Comparison of ENCODE assay signal across 25 mouse cellular contexts in the genomic region with DNA sequence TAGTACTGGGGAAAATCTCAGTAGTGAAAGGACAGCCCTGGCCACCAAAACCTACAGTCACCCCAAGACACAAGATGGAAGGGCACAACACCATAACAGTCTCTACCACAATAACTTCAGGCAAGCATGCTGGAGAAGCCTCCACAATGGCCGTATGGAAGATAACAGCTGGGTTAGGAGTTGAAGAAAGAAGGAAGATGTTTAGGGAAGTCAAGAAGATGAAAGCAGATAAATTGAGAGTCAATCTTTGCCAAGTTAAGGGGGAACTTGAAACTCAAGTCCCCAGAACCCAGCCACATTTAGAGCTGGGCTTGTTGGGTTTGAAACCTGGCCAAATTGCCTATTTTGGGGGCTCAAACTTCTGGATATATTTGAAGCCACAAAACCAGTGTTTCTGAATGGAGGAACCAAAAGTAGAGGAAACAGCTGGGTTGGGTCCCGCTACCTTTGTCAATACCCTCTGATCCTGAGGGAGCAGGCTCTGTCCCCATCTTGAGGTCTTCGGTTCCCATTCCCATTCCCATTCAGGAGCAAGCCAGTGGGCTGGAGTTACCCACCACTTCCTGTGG.
"Had no signal": no experiment of that assay in that cellular context is flagged by ENCODE, and none has a peak within 500 bp of the region (broad histone marks: within the 10 kb centered on the region; RNA-seq: fewer than 3 reads in every experiment).

No protein-coding gene starts in this region.

- ATAC-seq: inflammation-experienced regulatory T-cells, adult 6 months; intestine, embryonic 15.5 days; intestine, postnatal 0 days; liver, embryonic 12.5 days had no signal

- H3K4me1 ChIP-seq: heart, embryonic 10.5 days; heart, embryonic 13.5 days; heart, embryonic 15.5 days; hindbrain, embryonic 13.5 days; hindbrain, embryonic 15.5 days; intestine, embryonic 15.5 days; limb, embryonic 13.5 days; limb, embryonic 15.5 days; liver, embryonic 12.5 days had no signal

- H3K4me3 ChIP-seq: heart, embryonic 10.5 days; heart, embryonic 13.5 days; heart, embryonic 15.5 days; hindbrain, embryonic 13.5 days; hindbrain, embryonic 15.5 days; intestine, embryonic 15.5 days; layer of hippocampus, adult 2 months; limb, embryonic 13.5 days; limb, embryonic 15.5 days; liver, embryonic 12.5 days had no signal

- DNase-seq: gastrocnemius, postnatal 14 days; gastrocnemius, postnatal 36 days; heart, adult 18-20 months; heart, postnatal 14 days; heart, postnatal 36 days; kidney, adult 18-20 months; kidney, adult 8-10 months; kidney, postnatal 10 days; kidney, postnatal 25 days; kidney, postnatal 4 days; layer of hippocampus, postnatal 36 days; left cerebral cortex, postnatal 4 days had no signal

- H3K36me3 ChIP-seq: heart, embryonic 10.5 days; heart, embryonic 13.5 days; heart, embryonic 15.5 days; hindbrain, embryonic 13.5 days; hindbrain, embryonic 15.5 days; intestine, embryonic 15.5 days; limb, embryonic 13.5 days; limb, embryonic 15.5 days; liver, embryonic 12.5 days had no signal

- H3K27ac ChIP-seq: heart, embryonic 10.5 days; heart, embryonic 13.5 days; heart, embryonic 15.5 days; hindbrain, embryonic 13.5 days; hindbrain, embryonic 15.5 days; intestine, embryonic 15.5 days; layer of hippocampus, adult 2 months; limb, embryonic 13.5 days; limb, embryonic 15.5 days; liver, embryonic 12.5 days; liver, embryonic 14.5 days had no signal

- H3K4me2 ChIP-seq: heart, embryonic 13.5 days; heart, embryonic 15.5 days; hindbrain, embryonic 13.5 days; hindbrain, embryonic 15.5 days; intestine, embryonic 15.5 days; limb, embryonic 13.5 days; limb, embryonic 15.5 days; liver, embryonic 12.5 days had no signal

- H3K9ac ChIP-seq: heart, embryonic 13.5 days; heart, embryonic 15.5 days; hindbrain, embryonic 13.5 days; hindbrain, embryonic 15.5 days; intestine, embryonic 15.5 days; limb, embryonic 13.5 days; limb, embryonic 15.5 days; liver, embryonic 12.5 days; liver, embryonic 14.5 days had no signal

- H3K27me3 ChIP-seq: heart, embryonic 13.5 days; heart, embryonic 15.5 days; hindbrain, embryonic 13.5 days; hindbrain, embryonic 15.5 days; intestine, embryonic 15.5 days; limb, embryonic 15.5 days; liver, embryonic 12.5 days had no signal

- H3K9me3 ChIP-seq: heart, embryonic 10.5 days; heart, embryonic 13.5 days; heart, embryonic 15.5 days; hindbrain, embryonic 13.5 days; hindbrain, embryonic 15.5 days; intestine, embryonic 15.5 days; limb, embryonic 13.5 days; limb, embryonic 15.5 days; liver, embryonic 12.5 days had no signal
